Mouse (Mus musculus) embryonic fibroblast, embryonic 13.5 days (primary cell): ENCODE data around the gene Thsd4. TPM values are rescaled to one million over a fixed set of nuclear protein-coding genes. Genes with fewer than 3 reads are reported as not detected.

Experiments used
- H3K27ac ChIP-seq: 2 replicates; pipeline ENCODE4 v1.5.1; 2012; ENCODE audit warnings: low read length, control low read depth, inconsistent platforms; ENCODE audit not compliant: insufficient read depth
- H3K4me1 ChIP-seq: 2 replicates; pipeline ENCODE4 v1.6.1; 2011; ENCODE audit warnings: low read length; ENCODE audit not compliant: control insufficient read depth, insufficient read depth
- H3K4me3 ChIP-seq: 2 replicates; pipeline ENCODE4 v1.5.1; 2011; ENCODE audit warnings: mild to moderate bottlenecking, control low read depth, low read length; ENCODE audit not compliant: insufficient read depth
- CTCF ChIP-seq: IDR thresholded peaks from 2 replicates; pipeline ENCODE4 v1.5.1; 2011; ENCODE audit warnings: mild to moderate bottlenecking, control low read depth, low read length, moderate library complexity, borderline replicate concordance; ENCODE audit not compliant: insufficient read depth
- POLR2A ChIP-seq: IDR thresholded peaks from 2 replicates; pipeline ENCODE4 v1.6.1; 2011; ENCODE audit warnings: low read depth, mild to moderate bottlenecking, control low read depth, low read length, moderate library complexity
- polyA plus RNA-seq: library from polyadenylated mRNA; stranded (reverse); fragments of >200 nt; gene quantifications from 2 replicates; pipeline ENCODE4 v1.2.4, GENCODE M21; 2011; ENCODE audit warnings: low read depth; ENCODE audit not compliant: missing spikeins, insufficient read length

Gene Thsd4
- polyA plus RNA-seq, 1 experiment = 7.0 TPM

- no peaks in the 10 kb centered on the region; the same call in 1 of the 2 replicates for H3K4me1 ChIP-seq
These were observed 24.3 kb upstream of the Thsd4 start for GRCm38 (mm10) chr9:60546169-60546568.

GRCm38 (mm10) chr9:60545361-60546096, 23.7 kb upstream of the Thsd4 start:
- Histone ChIP-seq H3K27ac (no peak overlapping the region), H3K4me3 (no peak overlapping the region), H3K4me1 (no peaks in the 10 kb centered on the region; the same call in 1 of the 2 replicates)
- TF ChIP-seq CTCF = no peak

More at GRCm38 (mm10) chr9:60546169-60546568, 24.3 kb upstream of the Thsd4 start:
- TF ChIP-seq POLR2A = no peak
- TF ChIP-seq CTCF = no peak
- H3K4me3 ChIP-seq = no peak overlapping the region
- H3K27ac ChIP-seq = no peak overlapping the region

DNA sequence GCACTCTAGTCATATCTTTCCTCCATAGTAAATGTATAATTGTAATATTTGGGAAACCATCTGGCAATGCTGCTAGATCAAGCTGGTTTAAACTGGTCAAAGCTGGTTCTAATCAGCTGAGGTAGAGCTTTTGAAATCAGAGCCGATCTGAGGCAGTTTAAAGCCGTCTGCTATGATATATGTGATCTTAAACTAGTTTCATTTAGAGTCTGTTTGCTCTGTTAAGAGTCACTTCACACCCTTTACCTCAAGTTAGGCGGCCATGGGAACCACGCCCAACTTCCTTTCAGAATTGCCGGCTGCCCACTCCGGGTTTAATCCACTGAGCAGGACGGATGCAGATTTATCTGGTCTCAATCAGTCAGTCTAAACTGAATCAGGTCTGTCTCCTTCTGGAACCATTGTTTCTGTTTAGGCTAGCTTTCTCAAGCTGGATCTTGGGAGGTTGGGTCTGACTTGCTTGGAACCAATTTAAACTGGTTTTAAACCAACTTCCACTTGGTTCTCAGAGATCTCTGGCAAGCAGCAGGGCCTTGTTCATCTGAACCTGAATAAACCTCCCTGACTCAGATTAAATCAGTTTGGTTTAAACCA, 21.7 kb upstream of the Thsd4 start:
- Histone ChIP-seq H3K4me3 (no peak overlapping the region), H3K27ac (no peak overlapping the region; the same call in 1 of the 2 replicates), H3K4me1 (no peaks in the 10 kb centered on the region; the same call in 1 of the 2 replicates)
- TF ChIP-seq POLR2A = no peak
- TF ChIP-seq CTCF = no peak

DNA sequence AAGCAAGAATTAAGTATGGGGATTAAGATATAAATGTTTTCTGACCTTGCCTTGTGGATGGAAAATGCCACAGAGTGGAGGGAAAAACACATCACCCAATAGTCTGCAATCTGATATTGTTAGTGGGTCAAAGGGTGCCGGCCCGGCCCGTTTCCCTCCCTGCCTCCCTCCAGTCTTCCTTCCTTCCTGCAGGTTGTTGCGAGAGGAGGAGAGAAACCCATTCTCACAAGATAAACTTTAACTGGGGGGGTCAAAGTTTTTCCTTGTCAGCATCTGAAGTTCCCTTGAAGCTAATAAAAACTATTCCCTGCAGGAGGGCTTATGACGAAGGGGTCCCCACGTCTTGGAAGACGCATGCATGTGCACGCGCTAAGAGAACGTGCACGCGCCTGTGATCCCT, 8.5 kb upstream of the Thsd4 start:
- TF ChIP-seq POLR2A (no peak), CTCF (no peak)
- Histone ChIP-seq H3K4me1 (peaks cover 11% of the 10 kb centered on the region), H3K4me3 (no peak overlapping the region), H3K27ac (no peak overlapping the region)

DNA sequence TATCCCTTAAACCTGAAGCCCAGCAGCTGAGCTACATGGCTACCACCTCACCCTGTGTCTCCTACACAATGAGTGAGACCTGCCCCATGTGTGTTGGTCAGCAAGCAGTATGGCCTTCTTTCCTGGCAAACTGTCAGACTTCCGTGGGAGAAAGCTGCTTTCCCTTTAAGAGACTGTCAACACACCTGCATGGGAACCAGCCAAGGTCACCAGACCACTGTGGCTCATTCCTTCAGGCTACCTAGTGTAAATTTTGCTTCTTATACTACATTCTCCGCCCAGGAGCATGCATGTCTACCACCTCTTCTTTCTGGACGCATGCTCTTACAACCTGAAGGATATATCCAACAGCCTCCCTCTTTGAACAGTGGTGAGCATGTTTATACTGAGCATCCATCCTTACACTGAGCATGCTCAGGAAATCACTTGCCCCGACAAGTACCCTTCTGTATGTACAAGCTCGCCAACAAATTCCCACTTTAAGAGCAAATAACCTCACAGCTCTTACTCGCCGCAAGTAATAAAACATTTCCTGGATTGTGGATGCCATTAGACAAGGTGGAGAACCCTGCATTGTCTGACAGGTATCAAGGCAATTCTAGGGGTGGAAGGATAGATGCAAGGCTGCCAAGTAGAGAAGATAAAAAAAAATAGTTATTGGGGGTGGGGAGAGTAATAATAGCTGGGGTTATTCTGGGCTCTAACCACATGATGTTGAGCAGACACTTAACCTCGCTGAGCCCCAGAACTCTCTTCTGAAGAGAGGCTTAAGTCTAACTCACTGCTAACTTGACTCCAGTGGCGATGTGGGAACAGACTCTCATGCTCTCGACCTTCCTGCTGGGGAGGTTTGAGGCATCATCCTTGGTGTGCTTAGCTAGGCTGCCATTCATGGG, 7.8 kb upstream of the Thsd4 start:
- H3K4me1 ChIP-seq = peaks cover 11% of the 10 kb centered on the region
- H3K4me3 ChIP-seq = no peak overlapping the region
- H3K27ac ChIP-seq = no peak overlapping the region
- TF ChIP-seq POLR2A (no peak), CTCF (no peak)

GRCm38 (mm10) chr9:60528269-60528668, 6.4 kb upstream of the Thsd4 start:
- Histone ChIP-seq H3K27ac (peak overlapping the region; percentile 54; the same call in 1 of the 2 replicates), H3K4me3 (no peak overlapping the region), H3K4me1 (peaks cover 11% of the 10 kb centered on the region)
- TF ChIP-seq CTCF (no peak), POLR2A (no peak)

DNA sequence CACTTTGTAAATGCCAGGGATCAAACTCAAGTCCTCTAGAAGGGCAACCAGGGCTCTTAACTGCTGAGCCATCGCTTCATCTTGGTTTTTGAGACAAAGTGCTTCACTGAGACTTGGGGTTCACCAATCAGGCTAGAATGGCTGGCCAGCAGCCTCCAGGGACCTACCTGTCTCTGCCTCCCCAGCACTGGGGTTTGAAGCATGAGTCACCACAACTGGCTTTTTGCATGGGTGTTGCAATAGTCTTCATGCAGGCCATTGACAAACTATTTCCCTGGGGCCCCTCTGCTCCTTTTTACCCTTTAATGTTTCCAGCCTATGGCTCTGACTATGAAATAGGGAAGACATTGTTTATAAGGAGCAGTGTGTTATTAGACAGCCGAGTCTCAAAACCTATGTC, 6.0 kb upstream of the Thsd4 start:
- H3K27ac ChIP-seq = peak overlapping the region; percentile 54; the same call in 1 of the 2 replicates
- no peak for TF ChIP-seq CTCF
- no peak overlapping the region for H3K4me3 ChIP-seq
- peaks cover 11% of the 10 kb centered on the region for H3K4me1 ChIP-seq

- Histone ChIP-seq H3K27ac (no peak overlapping the region; the same call in 1 of the 2 replicates), H3K4me1 (peaks cover 11% of the 10 kb centered on the region), H3K4me3 (no peak overlapping the region)
- no peak for TF ChIP-seq POLR2A
- TF ChIP-seq CTCF = no peak
These were observed 5.2 kb upstream of the Thsd4 start for GRCm38 (mm10) chr9:60527051-60527450.

GRCm38 (mm10) chr9:60526195-60526594, 4.3 kb upstream of the Thsd4 start:
- Histone ChIP-seq H3K4me1 (peaks cover 11% of the 10 kb centered on the region), H3K4me3 (no peak overlapping the region), H3K27ac (no peak overlapping the region)
- no peak for TF ChIP-seq CTCF
- no peak for TF ChIP-seq POLR2A
